Mouse (Mus musculus) spleen, adult 2 months (tissue): ENCODE measurements at regions not wholly inside any gene's neighbourhood (a gene's known extent, or its start where the extent isn't known, plus 50 kb on each side); places are given as distances from the start of the nearest gene placed in this dataset.

Experiments
- CTCF ChIP-seq: fragments of 200-500 bp; IDR thresholded peaks from 2 replicates; pipeline ENCODE4 v1.5.1; 2011; ENCODE audit warnings: mild to moderate bottlenecking, inconsistent platforms; ENCODE audit not compliant: insufficient read depth, insufficient read length, insufficient replicate concordance; ENCODE audit errors: extremely low read depth
- POLR2A ChIP-seq: fragments of 200-500 bp; IDR thresholded peaks from 2 replicates; pipeline ENCODE4 v1.6.1; 2011; ENCODE audit warnings: low read depth, low read length, inconsistent platforms

DNA sequence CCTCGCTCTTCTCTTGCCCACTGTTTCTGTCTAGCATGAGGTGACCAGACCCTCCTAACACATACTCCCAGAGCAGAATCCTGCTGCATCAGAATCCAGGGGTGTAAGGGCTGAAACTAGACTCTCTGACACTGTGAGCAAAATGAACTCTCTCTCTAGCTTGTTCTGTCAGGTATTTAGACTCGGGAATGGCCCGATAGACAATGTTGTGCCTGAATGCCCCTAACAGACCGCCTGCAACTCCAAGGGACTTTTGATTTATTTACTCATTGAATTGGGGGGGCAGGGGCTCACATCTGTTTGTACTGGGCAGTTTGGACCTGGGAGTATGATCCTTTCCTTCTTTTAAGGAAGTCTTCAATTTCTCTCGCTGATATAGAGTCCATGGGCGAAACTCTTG lies 469.3 kb upstream of the Trpc7 start:
- TF ChIP-seq CTCF (no peak), POLR2A (no peak)
